Mouse (Mus musculus) yolk sac, embryonic 10.5 days (tissue): Measurements from ENCODE around the gene Pet117.
A peak's percentile ranks its signal among the peaks of the same experiment; 100 is the strongest.
"Not testable (repeated sequence)": the region's sequence is repeated elsewhere in the genome, so short reads cannot be mapped to it uniquely, and the experiment has no call there.

Experiments used
- DNase-seq: peaks from one replicate; pipeline ENCODE4 v3.0.0-alpha.2; 2017; ENCODE audit warnings: low spot score

The Pet117 gene

DNA sequence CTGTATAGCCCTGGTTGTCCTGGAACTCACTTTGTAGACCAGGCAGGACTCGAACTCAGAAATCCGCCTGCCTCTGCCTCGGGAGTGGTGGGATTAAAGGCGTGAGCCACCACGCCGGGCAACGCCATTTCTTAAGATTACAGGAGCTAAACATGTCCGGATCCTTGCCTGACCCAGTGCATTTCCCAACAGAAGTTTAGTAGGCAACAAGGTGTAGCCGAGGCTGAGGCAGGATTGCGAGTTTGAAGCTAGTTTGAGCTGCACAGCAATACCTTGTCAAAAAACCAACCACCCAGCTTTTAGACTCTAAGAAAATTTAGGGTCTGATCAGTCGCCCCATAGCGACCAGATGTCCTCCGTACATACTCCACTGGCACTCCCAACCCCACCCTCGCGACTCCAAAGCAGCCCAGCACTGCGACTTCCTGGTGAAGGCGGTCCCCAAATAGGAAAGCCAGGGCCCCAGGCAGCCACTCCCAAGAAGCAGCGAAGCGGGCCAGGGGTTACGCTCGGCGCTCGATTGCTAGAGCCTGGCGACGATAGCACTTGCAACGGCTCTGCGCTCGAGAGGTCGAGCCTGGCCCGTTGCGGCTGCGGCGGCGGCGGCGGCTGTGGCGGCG lies at the start of gene Pet117, which contains the start of gene Kat14:
Gene Pet117, plus strand, starts transcription at position 597 of the 620 bp plus-strand sequence.
Gene Kat14, plus strand, starts transcription at position 584 of the 620 bp plus-strand sequence.
- peak; percentile 98 for DNase-seq

DNA sequence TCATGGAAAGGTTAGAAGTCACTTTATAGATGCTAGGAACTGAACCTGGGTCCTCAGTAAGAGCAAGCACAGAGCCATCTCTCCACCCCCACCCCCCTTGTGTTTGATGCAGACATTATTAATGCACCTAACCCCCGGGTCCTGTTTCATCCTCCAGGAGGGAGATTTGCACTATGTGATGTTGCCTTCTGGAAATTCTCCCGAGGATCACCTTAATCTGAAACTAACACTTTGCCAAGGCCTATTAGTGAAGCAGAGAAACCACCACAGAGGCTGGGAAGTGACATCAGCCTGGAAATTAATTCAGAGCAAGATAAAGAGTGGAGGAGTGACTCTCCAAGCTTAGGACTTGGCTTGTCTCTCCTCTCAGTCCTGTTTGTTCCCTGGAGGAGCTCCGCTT lies 44.6 kb upstream of the Pet117 start:
- no peak for DNase-seq

DNA sequence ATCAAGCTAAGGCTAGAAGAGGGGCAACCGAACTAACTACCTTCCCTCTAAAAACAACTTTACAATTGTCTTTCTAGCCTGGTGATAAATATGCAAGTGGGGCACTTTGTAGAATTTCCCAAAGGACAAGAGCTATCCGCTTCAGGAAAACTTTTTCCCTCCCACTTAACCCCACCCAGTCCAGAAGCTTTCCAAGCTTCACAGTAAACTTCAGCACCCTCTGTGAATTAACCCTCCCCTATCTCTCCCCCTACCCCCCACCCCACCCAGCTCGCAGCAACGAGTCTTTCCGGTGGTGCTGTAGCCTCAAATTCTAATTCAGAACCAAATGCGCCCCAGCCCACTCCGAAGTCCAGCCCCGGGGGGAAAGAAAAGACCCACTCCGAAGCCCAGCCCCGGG lies 39.3 kb upstream of the Pet117 start:
- DNase-seq, result no peak

- no peak for DNase-seq
These were observed 38.9 kb upstream of the Pet117 start for GRCm38 (mm10) chr2:144329937-144330336.

GRCm38 (mm10) chr2:144330352-144330959 lies 38.3 kb upstream of the Pet117 start:
- DNase-seq, result no peak

DNA sequence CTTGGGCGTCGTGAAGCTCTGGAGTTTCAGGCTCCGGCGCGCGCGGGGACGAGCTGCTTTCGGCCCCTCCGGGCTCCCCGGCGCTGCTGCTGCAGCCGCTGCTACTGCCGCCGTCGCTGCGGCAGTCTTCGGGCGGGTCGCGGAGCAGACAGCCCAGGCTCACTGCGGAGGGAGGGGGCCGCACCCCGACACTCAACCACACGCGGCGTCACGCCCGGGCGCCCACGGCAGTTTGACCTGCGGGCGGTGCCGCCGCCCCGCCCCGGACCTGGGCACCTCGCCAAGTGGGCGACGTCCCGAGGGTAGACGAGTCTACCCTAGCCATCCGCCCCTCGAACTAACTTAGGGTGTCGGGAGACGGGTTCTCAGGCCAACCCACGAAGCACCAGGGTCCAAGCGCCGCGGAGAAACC lies 37.8 kb upstream of the Pet117 start:
- DNase-seq, result no peak

DNA sequence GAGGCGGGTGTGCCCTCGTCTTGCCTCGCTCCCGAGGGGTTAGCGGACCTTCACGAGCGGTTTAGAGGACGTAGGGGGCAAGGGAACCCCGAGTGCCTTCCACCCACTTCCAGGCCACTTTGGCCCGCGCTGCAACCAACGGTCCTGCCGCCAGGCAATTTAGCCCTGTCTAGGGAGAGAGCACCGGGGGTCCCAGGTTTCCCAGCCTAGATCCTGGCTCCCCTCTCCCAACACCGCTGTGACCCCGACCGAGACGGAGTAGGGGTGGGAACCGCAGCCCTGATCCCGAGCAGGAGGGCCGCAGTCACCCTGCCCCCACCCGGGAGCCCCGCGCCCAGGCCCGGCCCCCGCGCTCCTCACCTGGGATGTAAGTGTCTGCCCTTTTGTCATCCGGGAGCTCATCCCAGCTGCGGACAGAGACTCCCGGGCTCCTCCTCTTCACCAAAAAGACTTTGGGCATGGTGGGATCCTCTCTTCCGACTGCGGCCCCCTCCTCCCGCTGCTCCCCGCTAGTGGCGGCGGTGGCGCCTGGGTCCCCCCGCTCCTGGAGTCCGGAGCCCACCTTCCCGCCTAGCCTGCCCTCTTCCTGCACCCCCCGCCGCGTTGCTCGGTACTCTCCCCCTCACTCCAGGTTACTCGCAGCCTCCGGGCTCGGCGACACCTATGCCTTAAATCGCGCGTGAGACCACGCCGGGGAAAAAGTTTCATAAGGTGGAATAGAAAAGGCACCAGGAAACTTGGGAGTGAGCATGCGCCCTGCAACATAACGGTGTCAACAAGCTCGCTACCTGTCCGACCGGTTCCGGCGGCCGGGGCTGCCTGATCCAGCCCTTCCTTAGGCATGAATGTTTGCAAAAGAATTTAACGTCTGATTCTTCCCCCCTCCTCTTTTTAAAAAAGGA lies 37.1 kb upstream of the Pet117 start, which contains the start of gene Ovol2:
Gene Ovol2, minus strand, starts transcription at position 746 of the 902 bp plus-strand sequence.
- DNase-seq, result peak; percentile 27

GRCm38 (mm10) chr2:144332486-144332885 lies 36.3 kb upstream of the Pet117 start:
- DNase-seq, result no peak

GRCm38 (mm10) chr2:144333138-144333842 lies 35.5 kb upstream of the Pet117 start:
- DNase-seq, result no peak

DNA sequence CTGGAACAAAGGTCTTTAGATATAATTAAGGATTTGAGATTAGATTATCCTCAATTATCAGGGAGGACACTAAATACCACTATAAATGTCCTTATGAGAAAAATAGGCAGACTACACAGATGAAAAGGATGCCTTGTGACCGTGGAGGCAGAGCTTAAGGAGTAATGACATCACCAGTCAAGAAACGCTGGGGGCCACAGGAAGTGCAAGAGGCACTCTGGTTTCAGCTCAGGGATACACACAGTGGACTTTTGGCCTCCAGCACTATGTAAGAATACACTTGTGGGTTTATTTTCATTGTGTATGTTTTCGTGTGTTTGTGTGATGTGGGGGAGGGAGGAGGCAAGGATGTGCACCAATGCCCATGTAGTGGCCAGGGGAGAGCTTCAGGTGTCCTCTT lies 31.6 kb upstream of the Pet117 start:
- DNase-seq, result no peak

- DNase-seq, result no peak
These were observed 31.1 kb upstream of the Pet117 start for GRCm38 (mm10) chr2:144337701-144338100.

GRCm38 (mm10) chr2:144338149-144338548 lies 30.6 kb upstream of the Pet117 start:
- DNase-seq, result not testable (repeated sequence)

GRCm38 (mm10) chr2:144343158-144343557 lies 25.6 kb upstream of the Pet117 start:
- DNase-seq, result no peak

- DNase-seq, result no peak
These were observed 20.3 kb upstream of the Pet117 start for GRCm38 (mm10) chr2:144348525-144348924.

- no peak for DNase-seq
These were observed 16.0 kb upstream of the Pet117 start for GRCm38 (mm10) chr2:144352843-144353242.

GRCm38 (mm10) chr2:144369020-144369421 lies 225 bp downstream of the Pet117 start:
- DNase-seq, result no peak

DNA sequence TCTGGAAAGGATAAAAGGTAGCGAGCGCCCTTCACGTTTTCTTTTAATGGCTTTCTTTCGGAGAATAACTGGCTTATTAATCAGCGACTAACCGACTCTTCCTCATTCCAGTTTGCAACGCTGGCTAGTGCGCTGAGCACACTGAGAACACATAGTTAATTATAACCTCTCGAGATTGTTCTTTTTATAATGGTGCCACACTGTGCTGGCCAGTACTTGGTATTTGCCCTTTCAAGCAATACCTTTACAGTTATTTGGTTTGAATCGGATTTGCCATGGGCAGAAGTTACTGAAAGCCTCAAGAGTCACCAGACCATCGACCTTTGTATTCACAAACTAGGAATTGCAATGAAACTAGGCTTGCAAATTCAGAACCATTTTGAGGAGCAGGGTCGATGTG lies 715 bp downstream of the Pet117 start:
- no peak for DNase-seq

DNA sequence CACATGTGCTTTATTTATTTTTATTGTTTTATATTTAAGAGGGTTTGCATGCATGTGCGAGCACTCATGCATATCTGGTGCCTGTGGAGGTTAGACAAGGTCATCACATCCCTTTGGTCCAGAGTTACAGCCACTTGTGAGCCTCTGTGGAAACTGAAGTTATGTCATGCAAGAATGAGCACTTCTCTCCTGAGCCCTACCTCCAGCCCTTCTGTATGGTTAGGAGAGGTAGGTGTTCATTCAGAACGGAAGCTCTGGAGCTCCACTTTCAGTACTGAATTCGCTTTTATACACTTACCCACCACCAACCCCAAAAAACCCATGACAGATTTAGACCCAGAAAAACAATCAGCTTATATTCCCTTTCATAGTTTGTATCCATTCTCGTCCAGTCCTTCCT lies 2.8 kb downstream of the Pet117 start:
- DNase-seq, result no peak

DNA sequence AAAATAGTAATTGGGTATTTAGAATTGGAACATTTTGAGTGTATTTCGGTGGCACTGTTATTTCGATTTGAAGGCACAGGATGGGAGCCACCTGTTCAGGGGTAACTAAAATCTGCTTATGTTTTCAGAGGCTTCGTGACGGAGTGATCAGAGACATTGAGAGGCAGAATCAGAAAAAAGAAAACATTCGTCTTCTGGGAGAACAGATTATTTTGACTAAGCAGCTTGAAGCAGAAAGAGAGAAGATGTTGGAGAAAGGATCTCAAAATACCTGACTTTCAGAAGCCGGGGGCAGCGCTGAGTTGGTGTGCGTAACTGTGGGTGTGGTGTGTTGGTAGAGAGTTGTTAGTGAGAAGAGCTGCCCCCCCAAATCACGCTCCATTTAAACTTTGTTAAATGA lies 4.3 kb downstream of the Pet117 start:
- no peak for DNase-seq

DNA sequence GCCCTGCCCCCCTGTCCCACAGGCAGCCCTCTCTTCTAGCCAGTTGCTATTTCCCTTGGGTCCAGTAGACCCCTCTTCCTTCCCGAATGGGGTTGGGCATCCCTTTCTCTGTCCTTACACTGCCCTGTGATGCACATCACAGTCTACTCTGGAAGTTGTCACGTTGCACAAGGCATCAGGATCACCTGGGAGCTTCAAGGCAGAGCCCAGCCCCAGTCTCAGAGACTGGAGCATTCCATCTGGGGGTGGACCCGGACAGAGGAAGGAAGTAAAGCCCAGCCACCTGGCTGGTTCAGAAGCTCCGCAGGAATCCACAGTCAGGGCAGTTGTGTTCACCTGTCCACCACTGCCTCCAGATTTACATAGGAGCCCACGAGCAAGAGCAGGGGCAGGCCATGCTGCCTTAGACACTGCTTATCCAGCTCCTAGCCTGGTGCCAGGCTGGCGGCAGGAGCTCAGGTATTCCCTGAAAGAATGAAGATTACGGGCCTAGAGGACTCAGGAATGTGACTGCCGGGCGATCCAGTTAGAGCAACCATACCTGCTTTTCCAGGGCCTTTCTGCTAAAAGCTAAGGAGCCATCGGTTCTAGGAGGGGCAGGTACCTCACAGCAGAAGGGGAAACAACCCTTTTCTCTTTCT lies 6.4 kb downstream of the Pet117 start:
- DNase-seq, result no peak

DNA sequence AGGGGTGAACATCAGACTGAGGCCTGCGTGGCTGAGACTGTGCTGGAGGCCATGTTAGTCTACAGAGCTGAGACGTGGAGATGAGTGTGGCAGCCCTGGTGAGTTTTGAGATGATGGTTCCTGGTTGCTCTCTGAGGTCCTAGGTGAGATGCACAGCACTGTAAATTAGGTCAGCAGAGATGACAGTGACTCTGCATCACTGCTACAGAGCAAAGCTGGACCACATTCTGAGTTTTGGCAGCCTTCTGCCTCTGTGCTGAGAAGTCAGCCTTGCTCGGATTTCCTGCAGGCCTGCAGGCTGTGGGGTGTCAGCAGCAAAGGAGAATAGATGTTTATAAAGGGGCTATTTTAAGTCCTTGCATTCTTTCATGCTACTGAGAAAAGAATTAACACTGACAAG lies 12.5 kb downstream of the Pet117 start:
- no peak for DNase-seq

DNA sequence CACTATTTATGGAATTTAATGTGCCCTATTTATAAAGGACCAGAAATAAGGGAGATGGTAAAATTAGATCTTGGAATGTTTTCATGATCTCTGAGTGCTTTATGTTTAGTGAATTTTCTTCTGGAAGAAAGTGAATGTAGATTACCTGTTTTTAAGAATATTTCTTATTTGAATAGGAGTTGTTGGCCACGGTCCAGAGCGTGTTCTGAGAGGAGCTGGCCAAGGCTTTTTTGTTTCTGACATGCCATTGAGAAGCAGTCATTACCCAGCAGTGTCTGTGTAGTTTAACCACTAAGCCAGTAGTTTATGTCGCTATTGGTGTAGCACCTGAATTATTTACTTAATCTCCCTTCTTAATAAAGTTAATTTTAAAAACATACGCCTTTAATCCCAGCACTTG lies 12.9 kb downstream of the Pet117 start:
- no peak for DNase-seq
